Mouse (Mus musculus) lung, adult 18-20 months (tissue): ENCODE measurements at regions not wholly inside any gene's neighbourhood (a gene's known extent, or its start where the extent isn't known, plus 50 kb on each side); places are given as distances from the start of the nearest gene placed in this dataset.

Experiments used
- DNase-seq, 2 experiments: peaks; one replicate each; pipeline ENCODE4 v3.0.0; 2022; ENCODE audit warnings: mixed read lengths in 2 of 2

GRCm38 (mm10) chr16:42676406-42677075, 199.1 kb upstream of the Zbtb20 start:
- DNase-seq = peak in 1 of 2 experiments; percentile 1

GRCm38 (mm10) chr16:42675031-42675430, 200.7 kb upstream of the Zbtb20 start:
- no peak for DNase-seq

GRCm38 (mm10) chr16:42666601-42667000, 209.1 kb upstream of the Zbtb20 start:
- DNase-seq = no peak

GRCm38 (mm10) chr16:42651904-42652732, 223.6 kb upstream of the Zbtb20 start:
- no peak for DNase-seq

- DNase-seq = no peak
Measured at GRCm38 (mm10) chr16:42649767-42650166, 225.9 kb upstream of the Zbtb20 start.

- no peak for DNase-seq
Measured at GRCm38 (mm10) chr16:42648531-42649142, 227.0 kb upstream of the Zbtb20 start.

- no peak for DNase-seq
Measured at GRCm38 (mm10) chr16:42647762-42648161, 227.9 kb upstream of the Zbtb20 start.

- peak; percentile 27 to 50 for DNase-seq
Measured at GRCm38 (mm10) chr16:42635766-42636165, 239.9 kb upstream of the Zbtb20 start.

GRCm38 (mm10) chr16:42627675-42628074, 248.0 kb upstream of the Zbtb20 start:
- DNase-seq = no peak

GRCm38 (mm10) chr16:42615920-42616319, 259.8 kb upstream of the Zbtb20 start:
- no peak for DNase-seq

- DNase-seq = no peak
Measured at GRCm38 (mm10) chr16:42612011-42612410, 263.7 kb upstream of the Zbtb20 start.

- DNase-seq = no peak
Measured at GRCm38 (mm10) chr16:42608336-42608735, 267.3 kb upstream of the Zbtb20 start.

- DNase-seq = peak; percentile 20 to 30
Measured at GRCm38 (mm10) chr16:42592321-42592720, 251.9 kb upstream of the Gap43 start.

GRCm38 (mm10) chr16:42591530-42591929, 251.1 kb upstream of the Gap43 start:
- DNase-seq = no peak

- DNase-seq = no peak
Measured at GRCm38 (mm10) chr16:42586196-42586595, 245.7 kb upstream of the Gap43 start.

- no peak for DNase-seq
Measured at GRCm38 (mm10) chr16:42575517-42575946, 235.1 kb upstream of the Gap43 start.

- DNase-seq = no peak
Measured at GRCm38 (mm10) chr16:42574978-42575377, 234.5 kb upstream of the Gap43 start.

- no peak for DNase-seq
Measured at GRCm38 (mm10) chr16:42570246-42570996, 230.0 kb upstream of the Gap43 start.

- DNase-seq = no peak
Measured at GRCm38 (mm10) chr16:42569335-42569734, 228.9 kb upstream of the Gap43 start.

GRCm38 (mm10) chr16:42549591-42549990, 209.1 kb upstream of the Gap43 start:
- no peak for DNase-seq

- no peak for DNase-seq
Measured at GRCm38 (mm10) chr16:42546229-42547163, 206.0 kb upstream of the Gap43 start.

- peak; percentile 2 to 4 for DNase-seq
Measured at GRCm38 (mm10) chr16:42517321-42517720, 176.9 kb upstream of the Gap43 start.
